Mouse (Mus musculus): ENCODE data around the gene 1700017B05Rik.

GRCm38 (mm10) chr9:57268575-57268974, 6.2 kb upstream of the 1700017B05Rik start:
- TF ChIP-seq CTCF (IDR thresholded peaks at IDR 0.05; ENCODE audit: low read depth, low read length) (no peak), POLR2A (IDR thresholded peaks at IDR 0.05; ENCODE audit: insufficient read depth, low read length) (no peak), EP300 (IDR thresholded peaks at IDR 0.05; ENCODE audit: insufficient read depth, low read depth, low read length) (no peak)
